Mouse (Mus musculus): ENCODE data around the gene Pkhd1. TPM values are rescaled to one million over a fixed set of nuclear protein-coding genes. Genes with fewer than 3 reads are reported as not detected.

Gene Pkhd1
- polyA plus RNA-seq, 1 experiment from 2014 or later = 0.35 TPM

- no peak for ATAC-seq
- WGBS (ENCODE audit: insufficient replicate concordance) = 65% methylated on average over 8 of the region's 8 CpGs
- Histone ChIP-seq H3K9me3 (replicated peaks) (no peaks in the 10 kb centered on the region), H3K27ac (no peak overlapping the region), H3K4me3 (no peak overlapping the region), H3K27me3 (replicated peaks) (no peaks in the 10 kb centered on the region), H3K4me2 (no peak overlapping the region), H3K9ac (no peak overlapping the region), H3K36me3 (no peaks in the 10 kb centered on the region), H3K4me1 (no peaks in the 10 kb centered on the region)
These were observed 599.5 kb downstream of the Pkhd1 start for GRCm38 (mm10) chr1:20018198-20018925.

GRCm38 (mm10) chr1:20017619-20018018 is 600.2 kb downstream of the Pkhd1 start:
- no peaks in the 10 kb centered on the region for H3K9me3 ChIP-seq (replicated peaks)
- H3K4me3 ChIP-seq = no peak overlapping the region
- no peak overlapping the region for H3K9ac ChIP-seq
- H3K4me1 ChIP-seq = no peaks in the 10 kb centered on the region
- no peak for ATAC-seq
- H3K27ac ChIP-seq = no peak overlapping the region
- WGBS (ENCODE audit: insufficient replicate concordance) = 77% methylated on average over 4 of the region's 4 CpGs
- H3K27me3 ChIP-seq (replicated peaks) = no peaks in the 10 kb centered on the region
- no peaks in the 10 kb centered on the region for H3K36me3 ChIP-seq
- H3K4me2 ChIP-seq = no peak overlapping the region

Other genes with a start within 250 kb of the Pkhd1 start
- gene Il17a, start 112.8 kb upstream of the Pkhd1 start, polyA plus RNA-seq (2016; fragmentation: Nextera tagmentation; extraction: Ambion mirVana) = not detected in 2 replicates
- 0.23 TPM in 1 of 2 replicates, not detected in the other for gene Il17f, start 172.6 kb upstream of the Pkhd1 start, polyA plus RNA-seq (2016; fragmentation: Nextera tagmentation; extraction: Ambion mirVana)
- gene Mcm3, start 202.2 kb upstream of the Pkhd1 start, polyA plus RNA-seq (2016; fragmentation: Nextera tagmentation; extraction: Ambion mirVana) = 203 and 204 TPM in 2 replicates